Mouse (Mus musculus) limb, embryonic 13.5 days (tissue): ENCODE results near the gene Skil. TPM values are rescaled to one million over a fixed set of nuclear protein-coding genes. Genes with fewer than 3 reads are reported as not detected.

ENCODE experiments used
- ATAC-seq: fragments of 200-750 bp; cut with Nextera tagmentation; 2 replicates; pipeline ENCODE4 v1.8.0; 2017; ENCODE audit warnings: low read depth, moderate number of reproducible peaks, moderate TSS enrichment; ENCODE audit not compliant: low FRiP score
- H3K27ac ChIP-seq: fragments of 300-500 bp; sonication (generic); 2 replicates; pipeline ENCODE4 v1.5.1; 2015; ENCODE audit warnings: inconsistent platforms, mild to moderate bottlenecking, moderate library complexity
- H3K27me3 ChIP-seq: fragments of 300-500 bp; sonication (generic); 2 replicates; pipeline ENCODE4 v1.6.1; 2015; ENCODE audit warnings: mild to moderate bottlenecking, inconsistent platforms
- H3K36me3 ChIP-seq: fragments of 300-500 bp; sonication (generic); 2 replicates; pipeline ENCODE4 v1.6.1; 2015; ENCODE audit warnings: inconsistent platforms, mild to moderate bottlenecking, moderate library complexity
- H3K4me1 ChIP-seq: fragments of 300-500 bp; sonication (generic); 2 replicates; pipeline ENCODE4 v1.6.1; 2015; ENCODE audit warnings: inconsistent platforms
- H3K4me2 ChIP-seq: fragments of 300-500 bp; sonication (generic); replicated peaks from 2 replicates; pipeline ENCODE4 v1.6.1; 2015; ENCODE audit warnings: inconsistent platforms, mild to moderate bottlenecking, moderate library complexity
- H3K4me3 ChIP-seq: fragments of 300-500 bp; sonication (generic); 2 replicates; pipeline ENCODE4 v1.5.1; 2015; ENCODE audit warnings: moderate library complexity, mild to moderate bottlenecking, inconsistent platforms
- H3K9ac ChIP-seq: fragments of 300-500 bp; sonication (generic); 2 replicates; pipeline ENCODE4 v1.6.1; 2015; ENCODE audit warnings: mild to moderate bottlenecking, inconsistent platforms
- H3K9me3 ChIP-seq: fragments of 300-500 bp; sonication (generic); 2 replicates; pipeline ENCODE4 v1.6.1; 2016; ENCODE audit warnings: inconsistent platforms
- WGBS: fragments of 180-500 bp; shearing (Covaris S2); methylation state at CpG from one replicate; pipeline ENCODE4 v1.1.7; 2015; 5-methylcytosine and 5-hydroxymethylcytosine counted together
- polyA plus RNA-seq: library from polyadenylated mRNA; unstranded; fragments of >200 nt; fragmentation: Nextera tagmentation; extraction: Ambion mirVana; gene quantifications from 2 replicates; pipeline ENCODE4 v1.2.1, GENCODE M21; 2015

The Skil gene
- polyA plus RNA-seq, 1 experiment from 2014 or later = 30.2 TPM

- no peak overlapping the region for H3K9ac ChIP-seq
- no peaks in the 10 kb centered on the region for H3K9me3 ChIP-seq
- no peaks in the 10 kb centered on the region for H3K4me1 ChIP-seq
- no peaks in the 10 kb centered on the region for H3K27me3 ChIP-seq
- H3K4me3 ChIP-seq = no peak overlapping the region
- 77% methylated on average over 4 of the region's 4 CpGs for WGBS
- H3K36me3 ChIP-seq = no peaks in the 10 kb centered on the region
- no peak for ATAC-seq
- no peak overlapping the region for H3K27ac ChIP-seq
- H3K4me2 ChIP-seq = no peak overlapping the region
These were observed 33.1 kb upstream of the Skil start for GRCm38 (mm10) chr3:31061786-31062120.

GRCm38 (mm10) chr3:31062325-31062724 lies 32.5 kb upstream of the Skil start:
- no peak for ATAC-seq
- 87% methylated on average over 7 of the region's 7 CpGs for WGBS
- no peaks in the 10 kb centered on the region for H3K27me3 ChIP-seq
- no peak overlapping the region for H3K4me2 ChIP-seq
- H3K9me3 ChIP-seq = no peaks in the 10 kb centered on the region
- H3K27ac ChIP-seq = no peak overlapping the region
- no peaks in the 10 kb centered on the region for H3K4me1 ChIP-seq
- H3K4me3 ChIP-seq = no peak overlapping the region
- H3K36me3 ChIP-seq = no peaks in the 10 kb centered on the region
- no peak overlapping the region for H3K9ac ChIP-seq

- Histone ChIP-seq H3K4me3 (no peak overlapping the region), H3K36me3 (no peaks in the 10 kb centered on the region), H3K4me1 (peaks cover 4% of the 10 kb centered on the region; the same call in 1 of the 2 replicates), H3K27me3 (no peaks in the 10 kb centered on the region), H3K27ac (no peak overlapping the region), H3K4me2 (no peak overlapping the region), H3K9ac (no peak overlapping the region), H3K9me3 (no peaks in the 10 kb centered on the region)
- 84% methylated on average over 7 of the region's 7 CpGs for WGBS
- ATAC-seq = no peak
These were observed 26.4 kb upstream of the Skil start for GRCm38 (mm10) chr3:31068482-31068881.

GRCm38 (mm10) chr3:31071804-31072203 lies 23.1 kb upstream of the Skil start:
- Histone ChIP-seq H3K4me3 (no peak overlapping the region), H3K27ac (no peak overlapping the region), H3K4me2 (0 out of 2 replicates have a peak overlapping the region, but pooled peaks have one; percentile 25), H3K27me3 (no peaks in the 10 kb centered on the region), H3K9me3 (no peaks in the 10 kb centered on the region), H3K9ac (no peak overlapping the region), H3K4me1 (peaks cover 4% of the 10 kb centered on the region; the same call in 1 of the 2 replicates), H3K36me3 (no peaks in the 10 kb centered on the region)
- 69% methylated on average over 14 of the region's 14 CpGs for WGBS
- ATAC-seq = no peak

- Histone ChIP-seq H3K4me3 (no peak overlapping the region), H3K27ac (no peak overlapping the region), H3K4me1 (peaks cover 4% of the 10 kb centered on the region; the same call in 1 of the 2 replicates), H3K27me3 (no peaks in the 10 kb centered on the region), H3K4me2 (no peak overlapping the region), H3K36me3 (no peaks in the 10 kb centered on the region), H3K9ac (no peak overlapping the region), H3K9me3 (no peaks in the 10 kb centered on the region)
- no peak for ATAC-seq
- 74% methylated on average over 11 of the region's 11 CpGs for whole genome bisulfite sequencing
These were observed 19.1 kb upstream of the Skil start for GRCm38 (mm10) chr3:31075808-31076207.

- no peak overlapping the region for H3K9ac ChIP-seq
- no peak overlapping the region for H3K27ac ChIP-seq
- no peak for ATAC-seq
- 84% methylated on average over 6 of the region's 6 CpGs for WGBS
- H3K36me3 ChIP-seq = no peaks in the 10 kb centered on the region
- no peaks in the 10 kb centered on the region for H3K27me3 ChIP-seq
- no peak overlapping the region for H3K4me3 ChIP-seq
- no peak overlapping the region for H3K4me2 ChIP-seq
- no peaks in the 10 kb centered on the region for H3K9me3 ChIP-seq
- H3K4me1 ChIP-seq = no peaks in the 10 kb centered on the region
These were observed 17.7 kb upstream of the Skil start for GRCm38 (mm10) chr3:31077068-31077703.

GRCm38 (mm10) chr3:31079450-31079849 lies 15.4 kb upstream of the Skil start:
- 85% methylated on average over 10 of the region's 10 CpGs for WGBS
- no peak overlapping the region for H3K4me2 ChIP-seq
- no peaks in the 10 kb centered on the region for H3K27me3 ChIP-seq
- no peaks in the 10 kb centered on the region for H3K9me3 ChIP-seq
- ATAC-seq = no peak
- H3K36me3 ChIP-seq = no peaks in the 10 kb centered on the region
- H3K9ac ChIP-seq = no peak overlapping the region
- H3K4me1 ChIP-seq = peaks cover 13% of the 10 kb centered on the region
- no peak overlapping the region for H3K4me3 ChIP-seq
- no peak overlapping the region for H3K27ac ChIP-seq

GRCm38 (mm10) chr3:31080791-31081502 lies 13.9 kb upstream of the Skil start:
- Histone ChIP-seq H3K4me2 (no peak overlapping the region), H3K9ac (no peak overlapping the region), H3K27me3 (no peaks in the 10 kb centered on the region), H3K4me1 (peaks cover 24% of the 10 kb centered on the region), H3K9me3 (no peaks in the 10 kb centered on the region), H3K4me3 (no peak overlapping the region), H3K36me3 (no peaks in the 10 kb centered on the region), H3K27ac (no peak overlapping the region)
- no peak for ATAC-seq
- 85% methylated on average over 10 of the region's 10 CpGs for WGBS

- Histone ChIP-seq H3K27me3 (no peaks in the 10 kb centered on the region), H3K27ac (no peak overlapping the region), H3K4me1 (peaks cover 24% of the 10 kb centered on the region), H3K4me3 (no peak overlapping the region), H3K9me3 (no peaks in the 10 kb centered on the region), H3K4me2 (no peak overlapping the region), H3K9ac (no peak overlapping the region), H3K36me3 (no peaks in the 10 kb centered on the region)
- ATAC-seq = no peak
- WGBS = 89% methylated on average over 12 of the region's 13 CpGs
These were observed 11.9 kb upstream of the Skil start for GRCm38 (mm10) chr3:31082838-31083506.

- no peaks in the 10 kb centered on the region for H3K27me3 ChIP-seq
- peak overlapping the region; percentile 19; the same call in 1 of the 2 replicates for H3K4me2 ChIP-seq
- H3K4me1 ChIP-seq = peaks cover 26% of the 10 kb centered on the region
- no peaks in the 10 kb centered on the region for H3K9me3 ChIP-seq
- WGBS = 41% methylated on average over 12 of the region's 12 CpGs
- H3K36me3 ChIP-seq = no peaks in the 10 kb centered on the region
- no peak overlapping the region for H3K9ac ChIP-seq
- ATAC-seq = peak; percentile 36; the same call in 1 of the 2 replicates
- H3K27ac ChIP-seq = peak overlapping the region; percentile 52; the same call in 1 of the 2 replicates
- H3K4me3 ChIP-seq = no peak overlapping the region
These were observed 11.2 kb upstream of the Skil start for GRCm38 (mm10) chr3:31083507-31084245.

GRCm38 (mm10) chr3:31085000-31085399 lies 9.9 kb upstream of the Skil start:
- no peak for ATAC-seq
- no peak overlapping the region for H3K9ac ChIP-seq
- H3K9me3 ChIP-seq = no peaks in the 10 kb centered on the region
- no peaks in the 10 kb centered on the region for H3K27me3 ChIP-seq
- H3K36me3 ChIP-seq = no peaks in the 10 kb centered on the region
- WGBS = 87% methylated on average over 3 of the region's 3 CpGs
- H3K4me3 ChIP-seq = no peak overlapping the region
- no peak overlapping the region for H3K4me2 ChIP-seq
- H3K27ac ChIP-seq = no peak overlapping the region
- peaks cover 34% of the 10 kb centered on the region for H3K4me1 ChIP-seq
